Mouse (Mus musculus): ENCODE results near the gene Ablim2.
A peak's percentile ranks its signal among the peaks of the same experiment; 100 is the strongest.

Gene Ablim2

DNA sequence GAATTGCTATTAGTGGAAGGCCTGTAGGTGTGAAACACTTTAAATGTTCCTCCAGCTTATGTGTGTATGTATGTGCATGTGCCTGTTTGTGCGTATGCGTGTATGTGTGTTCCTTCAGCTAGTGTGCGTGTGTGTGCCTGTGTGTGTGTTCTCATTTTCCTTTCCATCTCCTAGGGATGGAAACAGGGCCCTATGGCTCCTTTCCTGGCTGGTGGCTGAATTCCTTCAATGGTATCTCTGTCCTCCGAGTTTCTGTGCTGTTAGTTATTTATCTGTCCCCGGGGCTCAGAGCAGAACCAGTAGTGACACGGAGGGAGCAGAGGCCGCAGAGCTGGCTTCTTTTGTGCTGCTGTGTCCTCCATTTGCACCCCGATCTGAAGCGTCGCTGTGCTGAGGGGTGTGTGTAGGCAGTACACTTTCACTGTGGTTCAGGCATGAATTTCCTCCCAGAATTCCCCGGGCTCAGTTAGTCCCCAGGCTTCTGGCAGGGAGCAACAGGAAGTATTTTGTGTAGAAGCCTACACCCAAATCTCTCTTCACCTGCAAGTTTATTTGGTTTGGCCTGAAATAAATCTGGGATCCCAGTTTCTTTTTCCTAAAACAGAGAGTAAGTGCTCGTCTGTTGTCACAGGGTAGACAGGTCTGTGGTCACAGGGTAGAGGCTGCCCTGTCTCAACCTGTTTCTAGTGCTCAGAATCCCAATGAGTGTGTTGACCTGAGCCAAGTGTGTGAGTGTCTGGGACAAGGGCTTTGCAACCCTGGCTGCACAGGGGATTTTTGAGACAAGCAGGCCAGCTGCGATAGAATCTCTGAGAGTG lies 151.2 kb downstream of the Ablim2 start:
- no peak for DNase-seq (ENCODE audit: low read depth, low spot score)

- DNase-seq (ENCODE audit: low read depth, low spot score), result no peak
Observed at GRCm38 (mm10) chr5:35915629-35916300, 158.1 kb downstream of the Ablim2 start.

DNA sequence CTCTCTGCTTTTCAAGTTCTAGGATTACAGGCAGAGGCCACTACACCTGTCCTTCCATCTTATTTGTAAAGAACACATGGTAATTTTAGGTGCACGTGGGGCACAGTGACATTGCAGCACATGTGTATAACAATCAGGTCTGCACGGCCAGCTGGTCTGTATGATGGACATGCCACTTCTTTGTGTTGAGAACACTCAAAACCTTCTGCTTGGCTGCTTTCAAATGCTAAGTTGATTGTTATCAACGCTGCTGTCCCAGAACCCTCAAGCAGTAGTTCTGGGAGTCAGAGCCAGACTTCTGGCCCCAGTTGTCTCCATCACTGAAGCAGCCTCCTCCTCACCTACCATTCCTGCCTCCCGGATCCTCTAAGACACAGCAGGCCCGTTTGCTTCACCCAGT lies 159.0 kb downstream of the Ablim2 start:
- DNase-seq (ENCODE audit: low read depth, low spot score), result no peak

GRCm38 (mm10) chr5:35918387-35918786 lies 160.7 kb downstream of the Ablim2 start:
- DNase-seq (ENCODE audit: low read depth, low spot score), result no peak

DNA sequence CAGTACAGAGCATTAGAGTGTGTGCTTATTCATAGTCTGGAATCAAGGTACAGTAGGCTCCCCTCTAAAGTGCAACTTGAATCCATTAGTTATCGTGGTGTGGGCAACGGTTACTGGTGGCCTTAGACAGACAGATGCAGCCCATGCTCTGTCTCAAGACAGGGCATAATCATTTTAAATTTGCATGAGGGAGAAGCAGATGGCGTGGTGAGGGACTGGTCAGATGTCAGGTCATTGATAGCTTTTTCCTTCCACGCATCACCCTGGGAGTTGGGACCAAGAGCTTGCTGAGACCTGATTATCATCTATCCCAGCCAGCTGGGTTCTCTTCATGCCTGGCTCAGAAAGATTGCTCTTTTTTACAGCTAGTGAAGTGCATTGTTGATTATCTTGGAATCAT lies 162.4 kb downstream of the Ablim2 start:
- no peak for DNase-seq (ENCODE audit: low read depth, low spot score)

- DNase-seq (ENCODE audit: low read depth, low spot score), result peak; percentile 53
Observed at GRCm38 (mm10) chr5:35920557-35920956, 162.9 kb downstream of the Ablim2 start.

- no peak for DNase-seq (ENCODE audit: low read depth, low spot score)
Observed at GRCm38 (mm10) chr5:35921141-35921540, 163.5 kb downstream of the Ablim2 start.

GRCm38 (mm10) chr5:35921595-35922254 lies 164.0 kb downstream of the Ablim2 start:
- DNase-seq (ENCODE audit: low read depth, low spot score), result peak; percentile 81

DNA sequence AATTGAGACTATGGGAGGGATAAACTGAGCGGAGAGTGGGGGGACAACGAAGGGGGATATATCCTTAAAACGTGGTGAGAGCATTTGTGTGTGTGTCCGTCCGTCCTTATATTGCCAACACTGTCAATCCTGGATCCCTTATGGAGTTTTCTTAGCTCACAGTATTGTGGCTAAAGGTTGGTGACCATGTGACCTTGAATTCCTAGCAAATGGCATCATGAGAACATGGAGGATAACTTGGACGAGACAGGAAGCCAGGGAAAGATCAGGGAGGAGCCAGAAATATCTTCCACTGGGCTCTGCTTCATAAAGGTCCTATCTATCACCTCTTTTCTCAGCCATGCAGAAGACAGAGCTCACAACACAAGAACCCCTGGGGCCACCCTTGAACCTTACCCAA lies 165.8 kb downstream of the Ablim2 start:
- peak; percentile 86 for DNase-seq (ENCODE audit: low read depth, low spot score)

- DNase-seq (ENCODE audit: low read depth, low spot score), result no peak
Observed at GRCm38 (mm10) chr5:35925171-35925634, 167.5 kb downstream of the Ablim2 start.

DNA sequence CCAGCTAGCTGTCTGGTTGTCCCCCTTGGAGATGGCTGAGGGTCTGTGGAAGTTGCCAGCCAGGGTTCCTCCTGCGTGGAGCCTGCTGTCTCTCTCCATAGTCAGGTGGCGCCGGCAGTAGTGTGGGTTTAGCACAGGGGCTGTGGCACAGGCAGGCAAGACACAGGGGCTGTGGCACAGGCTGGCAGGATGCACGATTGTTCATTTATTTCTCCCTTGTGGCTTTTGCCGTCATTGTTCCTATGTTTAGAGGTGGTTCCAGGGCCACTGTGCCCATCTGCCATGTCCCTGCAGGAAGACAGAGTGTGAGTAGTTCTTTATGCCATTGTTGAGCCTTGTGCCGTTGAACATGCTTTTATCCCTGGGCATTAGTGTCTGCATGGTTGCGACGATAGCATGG lies 168.8 kb downstream of the Ablim2 start:
- no peak for DNase-seq (ENCODE audit: low read depth, low spot score)

DNA sequence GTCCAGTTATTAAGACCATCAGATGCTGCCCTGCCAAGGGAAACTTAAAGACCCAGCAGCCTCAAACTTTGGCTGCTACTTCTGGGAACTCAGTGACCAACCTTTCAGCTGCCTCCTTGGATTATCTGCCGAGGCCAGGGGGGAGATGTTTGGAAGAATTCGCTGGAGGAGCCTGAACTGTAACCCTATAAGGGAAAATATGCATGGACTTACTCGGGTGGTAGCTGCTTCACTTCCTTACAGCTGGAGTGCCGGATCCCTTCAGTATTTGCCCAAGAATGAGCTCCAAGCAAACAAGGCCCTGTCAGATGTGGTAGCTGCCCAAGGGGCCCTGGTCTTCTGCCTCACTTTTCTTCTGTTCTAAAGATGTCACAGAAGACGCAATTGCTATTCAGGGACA lies 173.6 kb downstream of the Ablim2 start:
- DNase-seq (ENCODE audit: low read depth, low spot score), result no peak

DNA sequence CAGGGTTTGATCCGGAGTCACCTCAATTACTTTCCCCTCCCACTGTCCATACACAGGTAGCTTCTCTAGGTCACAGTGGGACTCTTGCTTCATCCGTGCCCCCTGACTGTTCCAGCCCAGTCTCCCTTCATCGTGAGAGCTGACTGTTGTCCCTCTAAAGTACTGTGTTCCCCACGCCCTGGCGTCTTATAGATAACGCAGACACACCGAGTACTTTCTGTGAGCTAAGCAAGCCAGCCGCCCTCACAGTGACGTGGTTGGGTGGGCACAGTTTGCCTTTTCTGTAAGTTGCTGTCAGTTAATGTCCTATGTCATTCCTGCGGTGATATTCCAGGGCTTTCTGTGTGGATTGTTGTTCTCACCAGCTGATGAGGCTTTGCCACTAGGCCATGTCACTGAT lies 175.4 kb downstream of the Ablim2 start:
- DNase-seq (ENCODE audit: low read depth, low spot score), result no peak

Measured in 3T3-L1 (cell line).